Mouse (Mus musculus) intestine, embryonic 14.5 days (tissue): ENCODE data around the gene 4931422A03Rik. TPM values are rescaled to one million over a fixed set of nuclear protein-coding genes. Genes with fewer than 3 reads are reported as not detected.
"Not testable (repeated sequence)": the region's sequence is repeated elsewhere in the genome, so short reads cannot be mapped to it uniquely, and the experiment has no call there.

ENCODE experiments used
- ATAC-seq: fragments of 200-750 bp; cut with Nextera tagmentation; replicated peaks from 2 replicates; pipeline ENCODE4 v1.8.0; 2017; ENCODE audit warnings: low read depth, moderate number of reproducible peaks, moderate TSS enrichment, moderate library complexity; ENCODE audit not compliant: low FRiP score, low TSS enrichment
- DNase-seq: peaks from one replicate; pipeline ENCODE4 v3.0.0-alpha.2; 2018; ENCODE audit warnings: low spot score
- H3K27ac ChIP-seq: fragments of 300-500 bp; sonication (generic); 2 replicates; pipeline ENCODE4 v1.5.1; 2014; ENCODE audit warnings: low read depth, mild to moderate bottlenecking, control low read depth
- H3K27me3 ChIP-seq: fragments of 300-500 bp; sonication (generic); replicated peaks from 2 replicates; pipeline ENCODE4 v1.6.1; 2014; ENCODE audit warnings: low read length, control low read depth; ENCODE audit not compliant: control insufficient read depth, insufficient read depth
- H3K36me3 ChIP-seq: fragments of 300-500 bp; sonication (generic); 2 replicates; pipeline ENCODE4 v1.6.1; 2014; ENCODE audit warnings: low read length, control low read depth; ENCODE audit not compliant: control insufficient read depth, insufficient read depth
- H3K4me1 ChIP-seq: fragments of 300-500 bp; sonication (generic); replicated peaks from 2 replicates; pipeline ENCODE4 v1.6.1; 2014; ENCODE audit warnings: low read length, control low read depth, mixed read lengths; ENCODE audit not compliant: control insufficient read depth, insufficient read depth
- H3K4me2 ChIP-seq: fragments of 300-500 bp; sonication (generic); 2 replicates; pipeline ENCODE4 v1.6.1; 2014; ENCODE audit warnings: low read length
- H3K4me3 ChIP-seq: fragments of 300-500 bp; sonication (generic); 2 replicates; pipeline ENCODE4 v1.5.1; 2014; ENCODE audit warnings: low read depth, low read length, control low read depth, mixed read lengths
- H3K9ac ChIP-seq: fragments of 300-500 bp; sonication (generic); 2 replicates; pipeline ENCODE4 v1.6.1; 2014; ENCODE audit warnings: mild to moderate bottlenecking, low read length
- H3K9me3 ChIP-seq: fragments of 300-500 bp; sonication (generic); 2 replicates; pipeline ENCODE4 v1.6.1; 2016; ENCODE audit warnings: low read length, control low read depth; ENCODE audit not compliant: control insufficient read depth
- WGBS: fragments of 180-500 bp; shearing (Covaris S2); extraction: QIAGEN DNeasy Blood & Tissue Kit; methylation state at CpG from one replicate; pipeline ENCODE4 v1.1.7; 2014; 5-methylcytosine and 5-hydroxymethylcytosine counted together
- polyA plus RNA-seq: library from polyadenylated mRNA; unstranded; fragments of >200 nt; fragmentation: Nextera tagmentation; extraction: Ambion mirVana; gene quantifications from 2 replicates; pipeline ENCODE4 v1.2.1, GENCODE M21; 2014

Gene 4931422A03Rik
- polyA plus RNA-seq, 1 experiment from 2014 or later = 2.1 TPM

DNA sequence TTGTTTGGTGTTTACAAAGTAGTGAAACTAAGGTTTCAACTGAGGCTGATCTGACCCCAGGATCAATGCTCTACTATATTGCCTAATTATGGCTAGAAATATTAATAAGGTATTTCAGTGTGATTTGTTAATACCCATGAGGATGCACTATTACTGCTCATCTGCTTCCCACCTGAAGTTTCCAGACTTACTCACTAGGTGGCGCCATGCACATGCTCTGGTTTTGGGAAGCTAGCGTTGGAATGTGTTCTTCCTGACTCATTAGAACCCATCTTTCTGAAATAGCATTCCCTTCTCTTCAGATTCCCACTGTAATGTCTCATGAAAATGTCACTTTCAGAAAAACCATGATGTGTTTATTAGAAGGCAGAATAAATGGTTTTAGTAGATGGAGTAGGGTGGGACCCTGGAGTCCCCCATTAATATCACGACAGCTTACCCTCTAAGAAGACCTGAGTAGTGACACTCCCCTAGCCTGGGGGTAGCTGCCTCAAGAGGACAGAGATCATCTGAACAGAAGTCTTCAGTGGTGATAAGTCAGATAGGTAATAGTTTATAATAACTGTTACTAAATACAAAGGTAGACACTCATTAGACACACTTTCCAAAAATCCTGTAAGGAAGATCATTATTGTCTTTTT is 6.8 kb upstream of the 4931422A03Rik start:
- Histone ChIP-seq H3K27ac (no peak overlapping the region), H3K4me2 (no peak overlapping the region), H3K9ac (no peak overlapping the region), H3K4me3 (no peak overlapping the region), H3K27me3 (no peaks in the 10 kb centered on the region), H3K9me3 (no peaks in the 10 kb centered on the region), H3K4me1 (peaks cover under 1% of the 10 kb centered on the region; the same call in 1 of the 2 replicates), H3K36me3 (peaks cover 62% of the 10 kb centered on the region)
- DNase-seq (peak; percentile 77), ATAC-seq (no peak; the same call in 1 of the 2 replicates)
- WGBS = 30% methylated on average over 3 of the region's 3 CpGs

DNA sequence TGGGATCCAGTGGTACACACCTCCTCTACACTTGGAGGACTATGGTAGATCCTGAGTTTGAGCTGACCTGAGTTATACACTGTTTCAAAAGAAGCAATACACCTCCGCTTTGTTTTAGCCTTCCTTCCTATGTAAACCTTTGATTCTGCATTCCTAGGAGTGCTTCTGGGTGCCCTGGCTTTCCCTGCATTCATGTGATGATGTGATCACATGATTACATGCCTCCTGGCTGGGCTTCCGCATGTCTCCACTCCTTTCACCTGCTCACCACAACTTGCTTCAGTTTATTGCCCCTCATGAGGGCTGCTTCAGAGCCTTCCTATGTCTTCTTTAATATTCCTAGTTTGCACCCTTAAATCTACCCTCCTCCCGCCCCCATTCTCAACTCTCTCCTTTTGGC is 3.9 kb upstream of the 4931422A03Rik start:
- H3K9me3 ChIP-seq = no peaks in the 10 kb centered on the region
- no peak for ATAC-seq
- peaks cover 12% of the 10 kb centered on the region for H3K4me1 ChIP-seq
- H3K9ac ChIP-seq = no peak overlapping the region
- 85% methylated on average over 3 of the region's 3 CpGs for whole genome bisulfite sequencing
- DNase-seq = no peak
- H3K27ac ChIP-seq = no peak overlapping the region
- H3K4me2 ChIP-seq = no peak overlapping the region
- no peaks in the 10 kb centered on the region for H3K27me3 ChIP-seq
- peaks cover 44% of the 10 kb centered on the region for H3K36me3 ChIP-seq
- no peak overlapping the region for H3K4me3 ChIP-seq

DNA sequence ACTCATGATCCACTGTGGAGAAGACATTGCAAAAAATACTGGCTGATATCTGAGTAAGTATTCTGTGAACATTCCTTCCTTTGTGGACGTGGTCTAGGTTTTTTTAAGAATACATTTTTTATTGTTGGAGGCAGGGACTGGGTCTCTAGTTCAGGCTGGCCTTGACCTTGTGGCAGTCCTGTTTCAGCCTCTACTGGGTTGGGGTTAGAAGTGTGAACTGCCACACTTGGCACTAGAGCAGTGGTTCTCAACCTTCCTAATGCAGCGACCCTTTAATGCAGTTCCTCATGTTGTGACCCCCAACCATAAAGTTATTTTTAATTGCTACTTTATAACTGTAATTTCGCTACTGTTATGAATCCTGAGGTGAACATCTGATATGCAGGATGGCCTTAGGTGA is 2.2 kb upstream of the 4931422A03Rik start:
- Histone ChIP-seq H3K9me3 (no peaks in the 10 kb centered on the region), H3K36me3 (peaks cover 28% of the 10 kb centered on the region), H3K27me3 (no peaks in the 10 kb centered on the region), H3K4me3 (no peak overlapping the region), H3K4me1 (peaks cover 12% of the 10 kb centered on the region), H3K4me2 (no peak overlapping the region), H3K9ac (no peak overlapping the region), H3K27ac (no peak overlapping the region)
- 80% methylated on average over 3 of the region's 3 CpGs for WGBS
- DNase-seq (no peak), ATAC-seq (no peak)

DNA sequence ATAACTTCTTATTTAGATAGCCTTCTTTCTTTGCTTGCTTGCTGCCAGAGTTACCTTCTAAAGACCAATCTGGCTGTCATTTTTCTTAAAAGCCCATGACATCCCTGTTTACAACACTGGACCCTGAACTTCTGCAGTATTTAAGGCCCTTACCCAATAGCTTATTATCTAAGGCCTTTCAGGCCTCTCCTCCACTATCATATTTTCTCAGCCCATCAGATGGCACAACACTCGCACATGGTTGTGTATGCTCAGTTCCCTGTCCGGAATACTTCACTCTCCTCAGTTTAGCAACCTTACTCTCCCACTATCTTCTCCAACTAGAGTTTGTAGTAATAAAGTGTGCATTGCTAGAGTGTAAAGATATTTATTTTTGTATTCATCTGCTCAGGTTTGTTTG is 913 bp upstream of the 4931422A03Rik start:
- 65% methylated on average over 2 of the region's 2 CpGs for WGBS
- DNase-seq = no peak
- Histone ChIP-seq H3K4me2 (peak overlapping the region; percentile 58), H3K9ac (peak overlapping the region; percentile 73; the same call in 1 of the 2 replicates), H3K4me1 (peaks cover 12% of the 10 kb centered on the region), H3K27me3 (no peaks in the 10 kb centered on the region), H3K4me3 (peak overlapping the region; percentile 65), H3K36me3 (peaks cover 20% of the 10 kb centered on the region), H3K27ac (no peak overlapping the region), H3K9me3 (no peaks in the 10 kb centered on the region)
- ATAC-seq = no peak

DNA sequence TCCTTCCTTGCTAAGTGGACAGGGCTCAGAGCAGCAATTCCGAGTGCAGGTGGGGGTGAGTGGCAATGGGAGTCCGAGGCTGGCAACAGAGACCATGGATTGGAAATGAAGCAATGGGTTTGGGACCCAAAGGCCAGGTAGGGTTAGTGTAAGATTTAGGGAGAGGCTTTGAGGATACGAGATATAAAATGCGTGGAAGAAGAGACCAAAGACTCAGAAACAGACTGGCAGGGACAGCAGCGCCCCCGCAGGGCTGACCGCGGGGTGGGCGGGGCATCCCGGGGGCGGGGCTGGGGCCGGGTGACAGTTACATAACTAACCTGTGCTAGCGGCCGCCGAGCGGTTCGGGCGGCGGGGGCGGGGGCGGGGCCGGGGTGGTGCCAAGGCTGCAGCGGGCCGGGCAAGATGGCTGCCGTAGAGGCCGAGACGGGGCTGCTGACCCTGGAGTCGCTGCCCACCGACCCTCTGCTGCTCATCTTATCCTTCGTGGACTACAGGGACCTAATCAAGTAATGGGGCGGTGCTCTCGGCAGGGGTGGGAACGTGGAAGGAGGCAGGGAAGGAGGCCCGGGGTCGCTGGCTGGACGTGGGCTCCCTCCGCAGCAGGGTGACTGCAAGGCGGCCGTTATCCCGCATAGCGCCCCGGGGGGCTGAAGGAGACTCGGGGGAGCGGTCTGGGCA is 563 bp downstream of the 4931422A03Rik start, which contains the start of gene Fbxo3:
Fbxo3 (plus strand) TSS at position 264 of the 681 bp plus-strand sequence.
- peak within 1 kb of the TSS; percentile 58 for H3K4me2 ChIP-seq
- H3K4me3 ChIP-seq = peak within 1 kb of the TSS; percentile 65
- peak; percentile 97 for ATAC-seq
- peak within 1 kb of the TSS; percentile 73 for H3K9ac ChIP-seq
- H3K36me3 ChIP-seq = peaks cover 12% of the 10 kb centered on the region; the same call in 1 of the 2 replicates
- DNase-seq = peak; percentile 94
- peaks cover 12% of the 10 kb centered on the region for H3K4me1 ChIP-seq
- no peaks in the 10 kb centered on the region for H3K27me3 ChIP-seq
- no peaks in the 10 kb centered on the region for H3K9me3 ChIP-seq
- H3K27ac ChIP-seq = peak within 1 kb of the TSS; percentile 3; the same call in 1 of the 2 replicates
- under 1% methylated on average over 41 of the region's 44 CpGs for WGBS

DNA sequence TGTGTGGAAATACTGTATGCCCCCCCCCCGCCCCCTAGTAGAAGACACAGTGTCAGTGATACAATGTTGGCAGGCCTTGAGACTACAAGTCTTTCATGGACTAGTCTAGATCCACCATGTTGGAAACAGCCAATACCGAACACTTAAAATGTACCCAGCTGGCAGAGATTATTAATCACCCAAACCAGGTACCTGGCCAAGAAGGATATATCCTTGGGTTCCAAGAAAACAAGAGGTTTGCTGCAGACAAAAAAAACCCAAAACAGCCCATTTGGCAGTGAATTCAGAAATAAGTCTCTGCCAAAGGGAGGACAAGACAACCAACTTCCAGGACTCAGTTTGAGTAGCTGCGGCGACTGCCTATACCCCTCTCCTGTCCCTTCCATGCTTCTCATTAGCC is 3.5 kb downstream of the 4931422A03Rik start:
- Histone ChIP-seq H3K36me3 (no peaks in the 10 kb centered on the region), H3K9me3 (no peaks in the 10 kb centered on the region), H3K4me3 (no peak overlapping the region), H3K4me1 (peaks cover 8% of the 10 kb centered on the region), H3K4me2 (no peak overlapping the region), H3K27ac (no peak overlapping the region), H3K27me3 (no peaks in the 10 kb centered on the region), H3K9ac (no peak overlapping the region)
- no peak for DNase-seq
- WGBS = 91% methylated on average over 4 of the region's 4 CpGs
- ATAC-seq = no peak

DNA sequence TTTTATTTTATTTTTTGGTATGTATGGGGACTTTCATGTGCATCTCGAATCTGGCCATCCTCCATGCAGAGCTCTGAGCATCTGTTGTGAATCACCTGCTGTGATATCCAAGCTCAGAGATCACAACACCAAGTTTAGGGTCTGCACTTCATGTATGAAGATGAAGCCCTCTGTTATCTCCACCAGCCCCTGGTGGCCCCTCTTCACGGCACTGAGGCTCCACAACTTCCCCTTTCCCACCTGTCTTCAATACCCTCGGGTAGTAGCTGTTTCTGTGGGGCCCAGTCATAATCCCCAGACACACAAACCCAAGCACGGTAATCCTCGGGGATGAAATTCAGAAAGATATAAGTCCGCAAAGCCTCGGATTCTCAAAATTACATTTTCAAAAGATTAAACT is 5.1 kb downstream of the 4931422A03Rik start:
- WGBS = 84% methylated on average over 7 of the region's 7 CpGs

DNA sequence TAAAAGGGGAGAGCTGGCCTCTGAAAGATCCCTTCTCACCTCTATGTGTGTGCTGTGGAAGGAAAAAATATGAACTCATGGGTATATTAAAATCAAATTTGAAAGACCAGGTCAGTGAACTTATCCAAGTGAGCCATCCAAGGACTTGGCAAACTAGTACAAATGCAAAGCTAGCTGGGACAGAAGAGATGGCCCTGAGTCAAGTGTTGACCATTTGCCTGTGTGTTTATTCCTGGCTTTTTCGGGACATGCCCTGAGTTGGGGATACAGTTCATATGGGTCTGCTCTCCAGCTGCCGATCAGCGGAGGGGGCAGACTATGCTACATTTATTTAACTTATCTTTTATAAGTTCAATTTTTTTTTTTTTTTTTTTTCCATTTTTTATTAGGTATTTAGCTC is 19.3 kb downstream of the 4931422A03Rik start:
- H3K4me3 ChIP-seq, H3K27me3 ChIP-seq, H3K4me1 ChIP-seq, ATAC-seq, H3K9ac ChIP-seq, H3K4me2 ChIP-seq, H3K9me3 ChIP-seq, DNase-seq, H3K36me3 ChIP-seq, H3K27ac ChIP-seq: not testable (repeated sequence)
- 93% methylated on average over 3 of the region's 3 CpGs for WGBS

More for the DNA sequence above, 5.1 kb downstream of the 4931422A03Rik start:
- Histone ChIP-seq H3K4me1 (no peaks in the 10 kb centered on the region; the same call in 1 of the 2 replicates), H3K4me2 (no peak overlapping the region), H3K27ac (no peak overlapping the region), H3K36me3 (no peaks in the 10 kb centered on the region), H3K9me3 (no peaks in the 10 kb centered on the region), H3K9ac (no peak overlapping the region), H3K27me3 (no peaks in the 10 kb centered on the region), H3K4me3 (no peak overlapping the region)
- no peak for DNase-seq
- ATAC-seq = no peak
